Mouse (Mus musculus) CD4-positive helper T cell, adult 2 months (primary cell): ENCODE data around the gene Gm17482.
A peak's percentile ranks its signal among the peaks of the same experiment; 100 is the strongest.
"Not testable (repeated sequence)": the region's sequence is repeated elsewhere in the genome, so short reads cannot be mapped to it uniquely, and the experiment has no call there.

ENCODE experiments used
- DNase-seq: peaks from one replicate; pipeline ENCODE4 v3.0.0-alpha.2; 2012; ENCODE audit warnings: low read depth, missing footprints, low spot score

Gm17482 gene

GRCm38 (mm10) chr6:115227043-115227442, at the start of gene Gm17482:
Gene Gm17482 (plus strand): TSS chr6:115227343.
- DNase-seq = no peak

GRCm38 (mm10) chr6:115178826-115179225, 48.3 kb upstream of the Gm17482 start:
- no peak for DNase-seq

GRCm38 (mm10) chr6:115181094-115181493, 46.0 kb upstream of the Gm17482 start:
- DNase-seq = no peak

GRCm38 (mm10) chr6:115191111-115191510, 36.0 kb upstream of the Gm17482 start:
- DNase-seq = no peak

- DNase-seq = no peak
Measured at GRCm38 (mm10) chr6:115200753-115201152, 26.4 kb upstream of the Gm17482 start.

GRCm38 (mm10) chr6:115203029-115203428, 24.1 kb upstream of the Gm17482 start:
- no peak for DNase-seq

- DNase-seq = no peak
Measured at GRCm38 (mm10) chr6:115210187-115210586, 17.0 kb upstream of the Gm17482 start.

GRCm38 (mm10) chr6:115210820-115211219, 16.3 kb upstream of the Gm17482 start:
- DNase-seq = no peak

GRCm38 (mm10) chr6:115212132-115212903, 14.8 kb upstream of the Gm17482 start:
- DNase-seq = no peak

- DNase-seq = no peak
Measured at GRCm38 (mm10) chr6:115213129-115213528, 14.0 kb upstream of the Gm17482 start.

GRCm38 (mm10) chr6:115221215-115221641, 5.9 kb upstream of the Gm17482 start:
- no peak for DNase-seq

- DNase-seq = no peak
Measured at GRCm38 (mm10) chr6:115225519-115225918, 1.6 kb upstream of the Gm17482 start.

GRCm38 (mm10) chr6:115227529-115227928, 386 bp downstream of the Gm17482 start:
- peak; percentile 64 for DNase-seq

GRCm38 (mm10) chr6:115230557-115230956, 3.4 kb downstream of the Gm17482 start:
- DNase-seq = no peak

- DNase-seq = no peak
Measured at GRCm38 (mm10) chr6:115231836-115232235, 4.7 kb downstream of the Gm17482 start.

GRCm38 (mm10) chr6:115232562-115232961, 5.4 kb downstream of the Gm17482 start:
- no peak for DNase-seq

GRCm38 (mm10) chr6:115238031-115239027, 11.2 kb downstream of the Gm17482 start:
- no peak for DNase-seq

- DNase-seq = no peak
Measured at GRCm38 (mm10) chr6:115239335-115239734, 12.2 kb downstream of the Gm17482 start.

GRCm38 (mm10) chr6:115240431-115240830, 13.3 kb downstream of the Gm17482 start:
- not testable (repeated sequence) for DNase-seq

- no peak for DNase-seq
Measured at GRCm38 (mm10) chr6:115241131-115241699, 14.1 kb downstream of the Gm17482 start.

GRCm38 (mm10) chr6:115241939-115242338, 14.8 kb downstream of the Gm17482 start:
- DNase-seq = no peak

GRCm38 (mm10) chr6:115244222-115244621, 17.1 kb downstream of the Gm17482 start:
- no peak for DNase-seq
